Mouse (Mus musculus) small intestine, adult 2 months (tissue): ENCODE results near the gene Gm44965.

Source experiments
- CTCF ChIP-seq: fragments of 200-500 bp; IDR thresholded peaks from 2 replicates; pipeline ENCODE4 v1.5.1; 2012; ENCODE audit warnings: low read depth, mild to moderate bottlenecking, control low read depth, inconsistent platforms, low read length, moderate library complexity, mixed read lengths; ENCODE audit not compliant: insufficient replicate concordance, insufficient read length; ENCODE audit errors: extremely low read depth
- POLR2A ChIP-seq: fragments of 200-500 bp; IDR thresholded peaks from 2 replicates; pipeline ENCODE4 v1.6.1; 2012; ENCODE audit warnings: low read depth, mild to moderate bottlenecking, control low read depth, inconsistent platforms, low read length, moderate library complexity

DNA sequence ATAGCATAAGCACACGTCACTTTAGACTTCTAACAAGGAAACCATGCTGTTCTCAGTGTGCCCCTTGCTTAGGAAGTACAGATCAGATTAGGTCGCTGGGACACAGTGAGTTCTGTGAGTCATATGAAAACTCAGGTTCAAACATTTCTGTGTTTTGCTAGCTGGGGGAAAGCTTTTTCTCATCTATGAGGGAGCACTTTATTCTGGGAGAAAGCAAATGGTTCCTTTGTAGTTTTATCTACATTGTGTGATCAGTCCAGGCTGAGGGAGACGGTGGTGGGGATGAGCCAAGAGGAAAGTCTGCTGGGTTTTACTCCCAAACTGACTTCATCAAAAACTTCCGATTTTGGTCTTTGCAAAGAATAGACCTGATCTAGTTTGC lies 52.6 kb downstream of the Gm44965 start:
- TF ChIP-seq CTCF: no peak
- no peak for TF ChIP-seq POLR2A
